Mouse (Mus musculus) gastrocnemius, postnatal 25 days (tissue): ENCODE data around the gene Msl1. TPM values are rescaled to one million over a fixed set of nuclear protein-coding genes. Genes with fewer than 3 reads are reported as not detected.
A peak's percentile ranks its signal among the peaks of the same experiment; 100 is the strongest.

Experiments
- DNase-seq: peaks from one replicate; pipeline ENCODE4 v3.0.0; 2022
- total RNA-seq, 2 experiments: library from RNA; stranded (reverse); gene quantifications; 1 replicate in 1 of 2; 2 replicates in 1 of 2; pipeline ENCODE4 v1.2.3; 2021

Msl1 gene
- total RNA-seq, 2 experiments from 2014 or later, result 51.3 to 63.6 TPM

GRCm38 (mm10) chr11:98776843-98777590 is 18.3 kb upstream of the Msl1 start:
- peak; percentile 64 for DNase-seq

- DNase-seq, result no peak
Measured at GRCm38 (mm10) chr11:98777888-98778287, 17.4 kb upstream of the Msl1 start.

- peak; percentile 83 for DNase-seq
Measured at GRCm38 (mm10) chr11:98781851-98782512, 13.3 kb upstream of the Msl1 start.

- DNase-seq, result peak; percentile 42
Measured at GRCm38 (mm10) chr11:98782651-98783235, 12.6 kb upstream of the Msl1 start.

- peak; percentile 99 for DNase-seq
Measured at GRCm38 (mm10) chr11:98783236-98783696, 12.1 kb upstream of the Msl1 start.

GRCm38 (mm10) chr11:98784139-98784538 is 11.2 kb upstream of the Msl1 start:
- DNase-seq, result no peak

GRCm38 (mm10) chr11:98785214-98785613 is 10.1 kb upstream of the Msl1 start:
- DNase-seq, result peak; percentile 76

- peak; percentile 86 for DNase-seq
Measured at GRCm38 (mm10) chr11:98785772-98786281, 9.5 kb upstream of the Msl1 start.

- DNase-seq, result peak; percentile 96
Measured at GRCm38 (mm10) chr11:98786359-98787214, 8.7 kb upstream of the Msl1 start.

- no peak for DNase-seq
Measured at GRCm38 (mm10) chr11:98787229-98787628, 8.1 kb upstream of the Msl1 start.

- DNase-seq, result no peak
Measured at GRCm38 (mm10) chr11:98787691-98788090, 7.6 kb upstream of the Msl1 start.

GRCm38 (mm10) chr11:98788139-98788538 is 7.2 kb upstream of the Msl1 start:
- no peak for DNase-seq

- DNase-seq, result peak; percentile 91
Measured at GRCm38 (mm10) chr11:98788550-98789218, 6.6 kb upstream of the Msl1 start.

- peak; percentile 43 for DNase-seq
Measured at GRCm38 (mm10) chr11:98789219-98789807, 6.0 kb upstream of the Msl1 start.

GRCm38 (mm10) chr11:98789824-98790223 is 5.5 kb upstream of the Msl1 start:
- DNase-seq, result no peak

- DNase-seq, result no peak
Measured at GRCm38 (mm10) chr11:98790631-98791205, 4.6 kb upstream of the Msl1 start.

- no peak for DNase-seq
Measured at GRCm38 (mm10) chr11:98791448-98791847, 3.9 kb upstream of the Msl1 start.

GRCm38 (mm10) chr11:98792081-98792480 is 3.2 kb upstream of the Msl1 start:
- DNase-seq, result no peak

- no peak for DNase-seq
Measured at GRCm38 (mm10) chr11:98794469-98795014, 774 bp upstream of the Msl1 start.
